Mouse (Mus musculus) bone marrow macrophage, adult 2 months (primary cell): ENCODE results near the gene Tmem106b.

Source experiments
- CTCF ChIP-seq: IDR thresholded peaks from 2 replicates; pipeline ENCODE4 v1.5.1; 2012; ENCODE audit warnings: low read depth, mild to moderate bottlenecking, low read length, moderate library complexity
- POLR2A ChIP-seq: IDR thresholded peaks from 2 replicates; pipeline ENCODE4 v1.6.1; 2012; ENCODE audit warnings: mild to moderate bottlenecking, low read depth, low read length, borderline replicate concordance

- TF ChIP-seq POLR2A (no peak), CTCF (no peak)
Measured at GRCm38 (mm10) chr6:13070485-13070884, 926 bp downstream of the Tmem106b start.
